Comparison of ENCODE assay signal across 8 mouse cellular contexts in the genomic region with DNA sequence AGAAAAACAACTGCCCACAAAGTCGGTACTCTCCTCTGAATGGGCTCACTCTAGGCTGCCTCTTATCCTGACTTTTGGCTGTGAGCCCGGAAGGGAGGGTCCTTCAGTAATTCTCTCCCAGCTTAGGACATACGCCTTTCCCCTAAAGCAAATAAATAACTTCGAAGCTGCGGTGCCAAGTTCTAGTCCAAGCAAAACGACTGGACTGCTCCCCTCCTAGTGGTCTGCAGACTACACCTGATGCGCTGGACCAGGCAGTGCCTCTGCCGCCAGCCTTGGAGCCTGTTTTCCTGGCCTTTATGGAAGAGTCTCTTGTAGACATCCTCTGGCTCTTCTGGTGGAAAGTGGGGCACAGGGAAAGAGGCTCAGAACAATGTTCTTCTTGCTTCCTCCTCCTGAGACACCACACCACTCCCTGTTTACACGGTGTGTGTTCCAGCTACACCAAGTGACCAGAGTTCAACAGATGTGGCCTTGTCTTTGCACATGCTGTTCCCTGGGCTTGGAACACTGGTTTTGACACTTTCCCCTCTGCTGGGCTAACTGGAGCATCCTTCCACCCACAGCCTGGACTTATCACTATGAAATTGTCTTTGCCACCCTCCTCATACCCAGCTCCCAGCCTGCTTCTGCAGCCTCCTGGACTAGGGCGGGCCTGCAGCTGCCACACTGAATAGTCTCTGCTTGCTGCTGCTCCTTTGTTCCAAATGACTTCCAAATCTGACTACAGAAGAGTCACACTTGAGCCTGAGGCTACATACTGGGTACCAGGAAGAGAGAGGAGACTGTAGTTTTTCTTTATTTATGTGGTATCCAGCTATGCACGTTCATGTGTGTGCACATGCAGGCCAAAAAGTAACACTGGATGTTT. TPM values are rescaled to one million over a fixed set of nuclear protein-coding genes. Genes with fewer than 3 reads are reported as not detected.
DNase-seq lines count a peak whose midpoint lies in the region; ATAC-seq and TF ChIP-seq lines count a peak whose summit lies in the region.

No protein-coding gene starts in this region.

- no peak for TF ChIP-seq POLR2A in bone marrow, adult 2 months (IDR thresholded peaks at IDR 0.05; ENCODE audit: borderline replicate concordance, control insufficient read depth, low read depth, low read length)
- TF ChIP-seq POLR2A in lung, adult 2 months (IDR thresholded peaks at IDR 0.05; ENCODE audit: borderline replicate concordance, extremely low read depth, low read depth, low read length), result 0 out of 2 replicates have a peak, but pooled peaks have one; percentile 13

- no peaks in the 10 kb centered on the region for H3K27me3 ChIP-seq in forebrain, embryonic 10.5 days (ENCODE audit: poor library complexity, severe bottlenecking)
- no peaks in the 10 kb centered on the region for H3K27me3 ChIP-seq in forebrain, embryonic 11.5 days (ENCODE audit: control insufficient read depth, insufficient read depth, low read length)
- no peaks in the 10 kb centered on the region for H3K27me3 ChIP-seq in intestine, embryonic 15.5 days (replicated peaks)

- no peak for TF ChIP-seq CTCF in bone marrow, adult 2 months (IDR thresholded peaks at IDR 0.05; ENCODE audit: control insufficient read depth, insufficient read depth, low read length)
- no peak for TF ChIP-seq CTCF in lung, adult 2 months (IDR thresholded peaks at IDR 0.05; ENCODE audit: insufficient read depth, low read length)

- no peak overlapping the region for H3K9ac ChIP-seq in forebrain, embryonic 11.5 days (ENCODE audit: low read length)
- no peak overlapping the region for H3K9ac ChIP-seq in intestine, embryonic 15.5 days

- no peaks in the 10 kb centered on the region for H3K9me3 ChIP-seq in forebrain, embryonic 10.5 days
- no peaks in the 10 kb centered on the region for H3K9me3 ChIP-seq in forebrain, embryonic 11.5 days (ENCODE audit: control insufficient read depth, low read length)
- H3K9me3 ChIP-seq in intestine, embryonic 15.5 days, result no peaks in the 10 kb centered on the region

- H3K4me1 ChIP-seq in forebrain, embryonic 10.5 days, result peaks cover 40% of the 10 kb centered on the region
- peaks cover 5% of the 10 kb centered on the region; the same call in 1 of the 2 replicates for H3K4me1 ChIP-seq in forebrain, embryonic 11.5 days (replicated peaks; ENCODE audit: control insufficient read depth, insufficient read depth, low read length)
- peaks cover 12% of the 10 kb centered on the region for H3K4me1 ChIP-seq in bone marrow, adult 2 months (ENCODE audit: control insufficient read depth, insufficient read depth, low read length)
- peaks cover 30% of the 10 kb centered on the region for H3K4me1 ChIP-seq in intestine, embryonic 15.5 days (replicated peaks)
- H3K4me1 ChIP-seq in lung, adult 2 months (ENCODE audit: control insufficient read depth, insufficient read depth, low read length), result peaks cover 38% of the 10 kb centered on the region

- WGBS in forebrain, embryonic 10.5 days, result 72% methylated on average over 11 of the region's 11 CpGs
- WGBS in forebrain, embryonic 11.5 days, result 58% methylated on average over 11 of the region's 11 CpGs
- 50% methylated on average over 11 of the region's 11 CpGs for WGBS in bone marrow, adult 2 months
- WGBS in intestine, embryonic 15.5 days, result 24% methylated on average over 11 of the region's 11 CpGs
- 23% methylated on average over 11 of the region's 11 CpGs for WGBS in lung, adult 2 months

- DNase-seq in forebrain, embryonic 10.5 days (ENCODE audit: extremely low spot score, low spot score), result no peak
- no peak for DNase-seq in forebrain, embryonic 11.5 days (ENCODE audit: low spot score)
- peak; percentile 99 for DNase-seq in heart, adult 11 months
- peak; percentile 88 for DNase-seq in lung, adult 2 months
- DNase-seq in ovary, postnatal 14 days (ENCODE audit: low spot score), result peak; percentile 79
- DNase-seq in embryo, embryonic 10 days (ENCODE audit: low spot score), result no peak

- no peak overlapping the region for H3K4me2 ChIP-seq in forebrain, embryonic 11.5 days (ENCODE audit: low read depth, low read length, severe bottlenecking)
- peak overlapping the region; percentile 25; the same call in 1 of the 2 replicates for H3K4me2 ChIP-seq in intestine, embryonic 15.5 days (replicated peaks)

- peak overlapping the region; percentile 72 for H3K27ac ChIP-seq in forebrain, embryonic 10.5 days
- no peak overlapping the region; the same call in 1 of the 2 replicates for H3K27ac ChIP-seq in forebrain, embryonic 11.5 days (ENCODE audit: low read depth, low read length)
- H3K27ac ChIP-seq in bone marrow, adult 2 months (ENCODE audit: control insufficient read depth, insufficient read depth, low read depth, low read length, poor library complexity), result peak overlapping the region; percentile 67; the same call in 1 of the 2 replicates
- peak overlapping the region; percentile 74 for H3K27ac ChIP-seq in intestine, embryonic 15.5 days

- H3K36me3 ChIP-seq in forebrain, embryonic 10.5 days (replicated peaks), result no peaks in the 10 kb centered on the region; the same call in 1 of the 2 replicates
- H3K36me3 ChIP-seq in forebrain, embryonic 11.5 days (ENCODE audit: control insufficient read depth, insufficient read depth, low read length), result no peaks in the 10 kb centered on the region
- peaks cover 2% of the 10 kb centered on the region; the same call in 1 of the 2 replicates for H3K36me3 ChIP-seq in intestine, embryonic 15.5 days

- H3K4me3 ChIP-seq in forebrain, embryonic 10.5 days, result no peak overlapping the region
- H3K4me3 ChIP-seq in forebrain, embryonic 11.5 days (ENCODE audit: low read depth, low read length), result no peak overlapping the region
- no peak overlapping the region for H3K4me3 ChIP-seq in bone marrow, adult 2 months (replicated peaks; ENCODE audit: control insufficient read depth, low read depth, low read length)
- no peak overlapping the region for H3K4me3 ChIP-seq in intestine, embryonic 15.5 days (replicated peaks)
- no peak overlapping the region for H3K4me3 ChIP-seq in lung, adult 2 months (replicated peaks; ENCODE audit: extremely low read depth, low read depth, low read length)

- no peak for ATAC-seq in forebrain, embryonic 11.5 days (replicated peaks; ENCODE audit: low FRiP score)
- peak; percentile 86 for ATAC-seq in intestine, embryonic 15.5 days

RNA-seq across cellular contexts. Expression of gene Ascc1, which starts 23.5 kb away (rescaled TPM):
- polyA plus RNA-seq in forebrain, embryonic 10.5 days (2016; fragmentation: Nextera tagmentation; extraction: Ambion mirVana), result 33.5 and 34.7 TPM in 2 replicates
- 35.8 and 38.4 TPM in 2 replicates for polyA plus RNA-seq in forebrain, embryonic 11.5 days (2014; fragmentation: Nextera tagmentation; extraction: Ambion mirVana)
- polyA plus RNA-seq in bone marrow, adult 2 months (2011; ENCODE audit: insufficient read depth, insufficient read length, low replicate concordance, missing spikeins), result 15.8 and 18.6 TPM in 2 replicates
- polyA plus RNA-seq in intestine, embryonic 15.5 days (2015; fragmentation: Nextera tagmentation; extraction: Ambion mirVana), result 45.2 and 45.3 TPM in 2 replicates
- polyA plus RNA-seq in lung, adult 2 months (2012; rRNA removed), result 21.1 and 29.5 TPM in 2 replicates

RNA-seq across cellular contexts. Expression of gene Anapc16, which starts 23.8 kb away (rescaled TPM):
- 96.8 and 108 TPM in 2 replicates for polyA plus RNA-seq in forebrain, embryonic 10.5 days (2016; fragmentation: Nextera tagmentation; extraction: Ambion mirVana)
- polyA plus RNA-seq in forebrain, embryonic 11.5 days (2014; fragmentation: Nextera tagmentation; extraction: Ambion mirVana), result 94.6 and 99.4 TPM in 2 replicates
- polyA plus RNA-seq in bone marrow, adult 2 months (2011; ENCODE audit: insufficient read depth, insufficient read length, low replicate concordance, missing spikeins), result 25.2 and 32.9 TPM in 2 replicates
- 99.9 and 101 TPM in 2 replicates for polyA plus RNA-seq in intestine, embryonic 15.5 days (2015; fragmentation: Nextera tagmentation; extraction: Ambion mirVana)
- polyA plus RNA-seq in lung, adult 2 months (2012; rRNA removed), result 61.1 and 64.5 TPM in 2 replicates

RNA-seq across cellular contexts. Expression of gene Ddit4, which starts 27.5 kb away (rescaled TPM):
- 32.7 and 35.3 TPM in 2 replicates for polyA plus RNA-seq in forebrain, embryonic 10.5 days (2016; fragmentation: Nextera tagmentation; extraction: Ambion mirVana)
- polyA plus RNA-seq in forebrain, embryonic 11.5 days (2014; fragmentation: Nextera tagmentation; extraction: Ambion mirVana), result 7.4 and 9.5 TPM in 2 replicates
- polyA plus RNA-seq in bone marrow, adult 2 months (2011; ENCODE audit: insufficient read depth, insufficient read length, low replicate concordance, missing spikeins), result 19.2 and 34.2 TPM in 2 replicates
- polyA plus RNA-seq in intestine, embryonic 15.5 days (2015; fragmentation: Nextera tagmentation; extraction: Ambion mirVana), result 35.4 and 35.7 TPM in 2 replicates
- 32.6 and 53.4 TPM in 2 replicates for polyA plus RNA-seq in lung, adult 2 months (2012; rRNA removed)

Comparison
In these comparisons a context has a peak if more than half of its experiments do, and no peak if none do; other contexts are left out.
1. DNase-seq: peak in heart, adult 11 months (single experiment), lung, adult 2 months (single experiment) and ovary, postnatal 14 days (single experiment); none in forebrain, embryonic 10.5 days (single experiment), forebrain, embryonic 11.5 days (single experiment) and embryo, embryonic 10 days (single experiment).